Mouse (Mus musculus) MEL (cell line): ENCODE measurements around the gene Slc39a11. TPM values are rescaled to one million over a fixed set of nuclear protein-coding genes. Genes with fewer than 3 reads are reported as not detected.

Experiments
- DNase-seq: peaks from one replicate; pipeline ENCODE4 v3.0.0; 2011; ENCODE audit warnings: low read depth, low spot score
- H3K27ac ChIP-seq: 2 replicates; pipeline ENCODE4 v1.5.1; 2012; ENCODE audit warnings: low read depth, mild to moderate bottlenecking, control low read depth, low read length, moderate library complexity; ENCODE audit not compliant: control insufficient read depth
- H3K27me3 ChIP-seq, 2 experiments: fragments of 150-350 bp in 1 of 2; sonication (generic) in 1 of 2; 2 replicates each; pipeline ENCODE4 v1.6.1; 2012; ENCODE audit warnings: low read length in 2 of 2, mild to moderate bottlenecking in 2 of 2, improper control_type of control experiment in 1 of 2, moderate library complexity in 1 of 2; ENCODE audit not compliant: insufficient read depth in 2 of 2, control insufficient read depth in 1 of 2
- H3K36me3 ChIP-seq, 2 experiments: 2 replicates each; pipeline ENCODE4 v1.6.1; 2012 to 2014; ENCODE audit warnings: low read length in 2 of 2, improper control_type of control experiment in 1 of 2, inconsistent platforms in 1 of 2, mild to moderate bottlenecking in 1 of 2; ENCODE audit not compliant: insufficient read depth in 2 of 2, control insufficient read depth in 1 of 2
- H3K4me1 ChIP-seq, 2 experiments: fragments of 150-350 bp in 1 of 2; sonication (generic) in 1 of 2; 2 replicates each; pipeline ENCODE4 v1.6.1; 2012; ENCODE audit warnings: low read length in 2 of 2, improper control_type of control experiment in 1 of 2, mild to moderate bottlenecking in 1 of 2; ENCODE audit not compliant: insufficient read depth in 2 of 2, control insufficient read depth in 1 of 2
- H3K4me3 ChIP-seq, 2 experiments: fragments of 150-350 bp in 1 of 2; sonication (generic) in 1 of 2; 2 replicates each; pipeline ENCODE4 v1.5.1; 2012; ENCODE audit warnings: low read depth in 2 of 2, low read length in 2 of 2, mild to moderate bottlenecking in 2 of 2, moderate library complexity in 2 of 2, control low read depth in 1 of 2, improper control_type of control experiment in 1 of 2; ENCODE audit not compliant: control insufficient read depth in 1 of 2, insufficient read depth in 1 of 2
- H3K79me2 ChIP-seq: 2 replicates; pipeline ENCODE4 v1.6.1; 2012; ENCODE audit warnings: mild to moderate bottlenecking, low read length, moderate library complexity; ENCODE audit not compliant: control insufficient read depth, poor library complexity, insufficient read depth
- H3K9ac ChIP-seq: 2 replicates; pipeline ENCODE4 v1.6.1; 2012; ENCODE audit warnings: low read depth, mild to moderate bottlenecking, control low read depth, low read length, moderate library complexity; ENCODE audit not compliant: control insufficient read depth, poor library complexity, severe bottlenecking
- H3K9me3 ChIP-seq: fragments of 150-350 bp; sonication (generic); replicated peaks from 2 replicates; pipeline ENCODE4 v1.6.1; 2012; ENCODE audit warnings: mild to moderate bottlenecking, low read length, improper control_type of control experiment, moderate library complexity; ENCODE audit not compliant: insufficient read depth
- BHLHE40 ChIP-seq: IDR thresholded peaks from 2 replicates; pipeline ENCODE4 v1.6.1; 2012; ENCODE audit warnings: low read depth, mild to moderate bottlenecking, inconsistent platforms, low read length, improper control_type of control experiment, borderline replicate concordance
- CHD2 ChIP-seq: IDR thresholded peaks from 2 replicates; pipeline ENCODE4 v1.6.1; 2011; ENCODE audit warnings: low read length, improper control_type of control experiment
- E2F4 ChIP-seq: IDR thresholded peaks from 2 replicates; pipeline ENCODE4 v1.6.1; 2011; ENCODE audit warnings: low read depth, low read length, improper control_type of control experiment, borderline replicate concordance
- ELF1 ChIP-seq: IDR thresholded peaks from 2 replicates; pipeline ENCODE4 v1.6.1; 2014; ENCODE audit warnings: low read depth, mild to moderate bottlenecking, inconsistent platforms, low read length, improper control_type of control experiment, moderate library complexity
- EP300 ChIP-seq, 2 experiments: IDR thresholded peaks; 2 replicates each; pipeline ENCODE4 v1.6.1; 2011; ENCODE audit warnings: improper control_type of control experiment in 2 of 2, low read length in 2 of 2, low read depth in 1 of 2, mild to moderate bottlenecking in 1 of 2
- GABPA ChIP-seq: IDR thresholded peaks from 2 replicates; pipeline ENCODE4 v1.6.1; 2012; ENCODE audit warnings: low read depth, mild to moderate bottlenecking, inconsistent platforms, low read length, improper control_type of control experiment, moderate library complexity
- GATA1 ChIP-seq: IDR thresholded peaks from 2 replicates; pipeline ENCODE4 v1.6.1; 2011; ENCODE audit warnings: low read depth, low read length, improper control_type of control experiment
- KAT2A ChIP-seq: conservative IDR thresholded peaks from 2 replicates; pipeline ENCODE4 v1.6.1; 2012; ENCODE audit warnings: low read depth, low read length, improper control_type of control experiment, inconsistent platforms
- MAFK ChIP-seq: IDR thresholded peaks from 2 replicates; pipeline ENCODE4 v1.6.1; 2011; ENCODE audit warnings: low read depth, mild to moderate bottlenecking, low read length, improper control_type of control experiment, borderline replicate concordance
- MEF2A ChIP-seq: IDR thresholded peaks from 2 replicates; pipeline ENCODE4 v1.6.1; 2014; ENCODE audit warnings: low read depth, mild to moderate bottlenecking, inconsistent platforms, low read length, improper control_type of control experiment; ENCODE audit not compliant: poor library complexity, insufficient replicate concordance, severe bottlenecking; ENCODE audit errors: extremely low read depth
- MYB ChIP-seq: IDR thresholded peaks from 2 replicates; pipeline ENCODE4 v1.6.1; 2011; ENCODE audit warnings: mild to moderate bottlenecking, low read depth, low read length, improper control_type of control experiment
- MYC ChIP-seq: IDR thresholded peaks from 2 replicates; pipeline ENCODE4 v1.6.1; 2011; ENCODE audit warnings: low read depth, mild to moderate bottlenecking, low read length, improper control_type of control experiment, moderate library complexity
- POLR2A ChIP-seq, 2 experiments: IDR thresholded peaks; 2 replicates each; pipeline ENCODE4 v1.6.1; 2011 to 2012; ENCODE audit warnings: low read length in 2 of 2, mild to moderate bottlenecking in 2 of 2, control low read depth in 1 of 2, improper control_type of control experiment in 1 of 2, low read depth in 1 of 2, moderate library complexity in 1 of 2; ENCODE audit not compliant: control insufficient read depth in 1 of 2, insufficient read depth in 1 of 2, poor library complexity in 1 of 2
- POLR2AphosphoS2 ChIP-seq: IDR thresholded peaks from 2 replicates; pipeline ENCODE4 v1.6.1; 2011; ENCODE audit warnings: low read length, improper control_type of control experiment
- RAD21 ChIP-seq: IDR thresholded peaks from 2 replicates; pipeline ENCODE4 v1.6.1; 2011; ENCODE audit warnings: mild to moderate bottlenecking, low read depth, low read length, improper control_type of control experiment
- SIN3A ChIP-seq: IDR thresholded peaks from 2 replicates; pipeline ENCODE4 v1.6.1; 2012; ENCODE audit warnings: low read length, improper control_type of control experiment, inconsistent platforms
- TAL1 ChIP-seq: IDR thresholded peaks from 2 replicates; pipeline ENCODE4 v1.6.1; 2012; ENCODE audit warnings: mild to moderate bottlenecking, inconsistent platforms, low read length, moderate library complexity, mixed read lengths
- UBTF ChIP-seq: IDR thresholded peaks from 2 replicates; pipeline ENCODE4 v1.6.1; 2012; ENCODE audit warnings: low read depth, mild to moderate bottlenecking, inconsistent platforms, low read length, improper control_type of control experiment, moderate library complexity, borderline replicate concordance; ENCODE audit not compliant: insufficient read depth
- USF2 ChIP-seq, 2 experiments: IDR thresholded peaks; 2 replicates each; pipeline ENCODE4 v1.6.1; 2011 to 2012; ENCODE audit warnings: improper control_type of control experiment in 2 of 2, low read length in 2 of 2, borderline replicate concordance in 1 of 2, inconsistent platforms in 1 of 2, low read depth in 1 of 2, mild to moderate bottlenecking in 1 of 2; ENCODE audit not compliant: insufficient read depth in 1 of 2
- ZC3H11A ChIP-seq: IDR thresholded peaks from 2 replicates; pipeline ENCODE4 v1.6.1; 2012; ENCODE audit warnings: low read depth, mild to moderate bottlenecking, inconsistent platforms, low read length, improper control_type of control experiment
- ZKSCAN1 ChIP-seq: IDR thresholded peaks from 2 replicates; pipeline ENCODE4 v1.6.1; 2012; ENCODE audit warnings: low read depth, mild to moderate bottlenecking, inconsistent platforms, low read length, improper control_type of control experiment, moderate library complexity
- ZMIZ1 ChIP-seq: IDR thresholded peaks from 2 replicates; pipeline ENCODE4 v1.6.1; 2012; ENCODE audit warnings: low read depth, mild to moderate bottlenecking, inconsistent platforms, low read length, improper control_type of control experiment, moderate library complexity
- ZNF384 ChIP-seq: IDR thresholded peaks from 2 replicates; pipeline ENCODE4 v1.6.1; 2012; ENCODE audit warnings: low read depth, mild to moderate bottlenecking, inconsistent platforms, low read length, improper control_type of control experiment
- polyA plus RNA-seq, 2 experiments: library from polyadenylated mRNA; stranded (reverse) in 1 of 2; unstranded in 1 of 2; fragments of >175 nt in 1 of 2; fragments of >200 nt in 1 of 2; gene quantifications; 2 replicates each; pipeline versions ENCODE4 v1.2.1 to v1.2.4; 2012; ENCODE audit warnings: low replicate concordance in 2 of 2, low read depth in 1 of 2; ENCODE audit not compliant: insufficient read length in 2 of 2, insufficient read depth in 1 of 2, missing spikeins in 1 of 2
- total RNA-seq: library from RNA; depleted of rRNA; stranded (reverse); fragments of 300-350 nt; gene quantifications from 2 replicates; pipeline ENCODE4 v1.2.3, GENCODE M21; 2012

Gene Slc39a11
- total and polyA plus RNA-seq, 3 experiments: 34.2 to 45.6 TPM; not detected in 1

DNA sequence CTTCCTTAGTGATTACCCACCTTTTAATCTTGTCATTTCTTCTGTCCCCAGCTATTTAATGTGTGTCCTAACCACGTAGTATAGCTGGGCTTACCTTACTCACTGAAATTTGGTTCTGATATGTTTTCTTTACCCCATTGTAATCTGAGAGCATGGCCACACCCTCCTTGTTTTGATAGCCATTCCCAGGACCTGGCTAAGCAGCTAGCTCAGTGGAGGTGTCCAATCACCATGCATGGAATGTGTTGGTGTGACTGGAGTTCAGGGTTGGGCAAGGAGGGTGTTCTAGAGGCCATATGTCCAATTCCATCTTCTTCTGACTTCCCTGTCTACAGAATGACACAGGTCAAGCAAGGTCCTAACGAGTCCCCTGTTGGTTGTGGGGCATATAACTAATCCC is 429.2 kb downstream of the Slc39a11 start:
- H3K79me2 ChIP-seq: no peaks in the 10 kb centered on the region
- DNase-seq: no peak
- H3K9me3 ChIP-seq: no peaks in the 10 kb centered on the region
- TF ChIP-seq GATA1 (no peak), ZC3H11A (no peak)
- H3K27ac ChIP-seq: no peak overlapping the region
- no peak overlapping the region for H3K4me3 ChIP-seq
- H3K9ac ChIP-seq: no peak overlapping the region
- H3K36me3 ChIP-seq: no peaks in the 10 kb centered on the region
- H3K27me3 ChIP-seq: no peaks in the 10 kb centered on the region; a peak in 1 of 4 replicates
- H3K4me1 ChIP-seq: no peaks in the 10 kb centered on the region

DNA sequence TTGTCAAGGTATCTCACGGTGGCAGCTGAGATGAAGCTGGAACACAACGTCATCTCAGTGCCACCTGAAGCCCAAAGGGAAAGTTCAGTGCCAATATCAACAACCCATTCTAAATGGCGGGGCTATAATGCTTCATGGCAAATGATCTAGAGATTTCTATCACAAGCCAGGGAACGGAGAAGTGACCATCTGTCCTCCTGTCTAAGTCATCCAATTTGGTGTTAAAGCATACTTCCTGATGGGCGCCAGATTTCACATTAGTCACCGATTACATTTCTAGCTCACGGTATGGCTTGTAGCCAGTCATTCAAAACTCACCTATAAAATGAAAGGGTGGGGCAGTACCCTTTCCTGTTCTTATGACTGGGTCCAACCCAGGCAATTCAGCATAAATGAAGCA is 435.1 kb downstream of the Slc39a11 start:
- Histone ChIP-seq H3K27me3 (no peaks in the 10 kb centered on the region), H3K9me3 (no peaks in the 10 kb centered on the region), H3K27ac (no peak overlapping the region), H3K4me1 (no peaks in the 10 kb centered on the region)
- no peak for DNase-seq
- TF ChIP-seq ELF1 (no peak), SIN3A (no peak), ZMIZ1 (no peak), KAT2A (no peak), CHD2 (no peak), POLR2A (IDR thresholded peaks at IDR 0.05; ENCODE audit: control insufficient read depth in 1 of 2, insufficient read depth in 1 of 2, low read depth in 1 of 2, low read length in 2 of 2, poor library complexity in 1 of 2) (no peak), MYB (no peak)
- TF ChIP-seq, all 39 proteins: peak for 0
- no peaks in the 10 kb centered on the region for H3K79me2 ChIP-seq
- H3K36me3 ChIP-seq: no peaks in the 10 kb centered on the region
- H3K4me3 ChIP-seq: no peak overlapping the region
- no peak overlapping the region for H3K9ac ChIP-seq

DNA sequence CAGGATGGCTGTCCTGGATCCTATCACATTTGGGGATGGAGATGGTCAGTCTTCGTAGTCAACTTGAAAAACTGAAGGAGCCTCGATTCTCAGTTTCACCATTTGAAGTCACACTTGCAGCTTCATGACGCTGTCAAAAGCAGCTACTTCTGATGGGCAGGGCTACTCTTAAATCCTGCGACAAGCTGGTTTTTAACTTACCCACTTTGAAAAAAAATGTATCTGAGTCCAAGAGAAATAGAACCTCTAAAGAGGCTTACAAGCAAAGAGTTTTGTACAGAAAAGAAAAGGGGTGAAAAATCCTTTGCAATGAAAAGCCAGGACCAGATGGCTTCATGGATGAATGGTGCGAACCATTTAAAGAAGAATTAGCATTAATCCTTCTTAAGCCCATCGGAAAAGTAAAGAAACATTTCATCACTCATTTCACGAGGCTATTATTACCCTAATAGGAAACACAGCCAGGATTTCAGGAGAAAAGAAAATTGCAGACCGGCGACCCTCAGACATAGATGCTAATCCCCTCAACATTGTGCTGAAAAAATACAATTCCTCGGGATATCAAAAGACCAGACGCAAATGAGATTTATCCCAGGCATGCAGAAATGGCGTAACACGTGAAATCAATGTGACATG is 437.4 kb downstream of the Slc39a11 start:
- H3K27ac ChIP-seq: no peak overlapping the region
- no peaks in the 10 kb centered on the region for H3K9me3 ChIP-seq
- H3K27me3 ChIP-seq: no peaks in the 10 kb centered on the region
- H3K36me3 ChIP-seq: no peaks in the 10 kb centered on the region
- TF ChIP-seq RAD21: no peak
- TF ChIP-seq SIN3A: no peak
- TF ChIP-seq GABPA: no peak
- no peak for TF ChIP-seq TAL1
- TF ChIP-seq KAT2A: no peak
- TF ChIP-seq ZNF384: no peak
- no peak for TF ChIP-seq POLR2A (IDR thresholded peaks at IDR 0.05; ENCODE audit: control insufficient read depth in 1 of 2, insufficient read depth in 1 of 2, low read depth in 1 of 2, low read length in 2 of 2, poor library complexity in 1 of 2)
- no peak for TF ChIP-seq POLR2AphosphoS2
- TF ChIP-seq MYB: no peak
- no peak for TF ChIP-seq E2F4
- TF ChIP-seq MEF2A: no peak
- no peak for TF ChIP-seq ZKSCAN1
- no peak for TF ChIP-seq USF2 (IDR thresholded peaks at IDR 0.05; ENCODE audit: borderline replicate concordance in 1 of 2, insufficient read depth in 1 of 2, low read depth in 1 of 2, low read length in 2 of 2)
- TF ChIP-seq MYC: no peak
- TF ChIP-seq BHLHE40: no peak
- TF ChIP-seq MAFK: no peak
- TF ChIP-seq EP300 (IDR thresholded peaks at IDR 0.05; ENCODE audit: low read depth in 1 of 2, low read length in 2 of 2): no peak
- TF ChIP-seq UBTF: no peak
- no peaks in the 10 kb centered on the region for H3K79me2 ChIP-seq
- H3K4me3 ChIP-seq: no peak overlapping the region
- no peaks in the 10 kb centered on the region for H3K4me1 ChIP-seq
- DNase-seq: no peak
- H3K9ac ChIP-seq: no peak overlapping the region
